Mouse (Mus musculus) stomach, embryonic 14.5 days (tissue): ENCODE data around the gene Lyrm9. TPM values are rescaled to one million over a fixed set of nuclear protein-coding genes. Genes with fewer than 3 reads are reported as not detected.
A peak's percentile ranks its signal among the peaks of the same experiment; 100 is the strongest.

Source experiments
- ATAC-seq: fragments of 200-750 bp; cut with Nextera tagmentation; 2 replicates; pipeline ENCODE4 v1.8.0; 2017; ENCODE audit warnings: low read depth, moderate TSS enrichment; ENCODE audit not compliant: insufficient number of reproducible peaks, insufficient read depth, low FRiP score
- H3K27ac ChIP-seq: fragments of 300-500 bp; sonication (generic); 2 replicates; pipeline ENCODE4 v1.5.1; 2014; ENCODE audit warnings: mild to moderate bottlenecking, low read length, moderate library complexity, mixed read lengths
- H3K27me3 ChIP-seq: fragments of 300-500 bp; sonication (generic); 2 replicates; pipeline ENCODE4 v1.6.1; 2014; ENCODE audit warnings: low read length, control low read depth, mixed read lengths; ENCODE audit not compliant: control insufficient read depth, insufficient read depth
- H3K36me3 ChIP-seq: fragments of 300-500 bp; sonication (generic); 2 replicates; pipeline ENCODE4 v1.6.1; 2014; ENCODE audit warnings: mild to moderate bottlenecking, control low read depth, low read length, moderate library complexity, mixed read lengths; ENCODE audit not compliant: control insufficient read depth, insufficient read depth
- H3K4me1 ChIP-seq: fragments of 300-500 bp; sonication (generic); 2 replicates; pipeline ENCODE4 v1.6.1; 2014; ENCODE audit warnings: low read length, control low read depth, mixed read lengths; ENCODE audit not compliant: control insufficient read depth, insufficient read depth
- H3K4me2 ChIP-seq: fragments of 300-500 bp; sonication (generic); replicated peaks from 2 replicates; pipeline ENCODE4 v1.6.1; 2014; ENCODE audit warnings: low read depth, low read length, control low read depth
- H3K4me3 ChIP-seq: fragments of 300-500 bp; sonication (generic); 2 replicates; pipeline ENCODE4 v1.5.1; 2014; ENCODE audit warnings: low read depth, low read length, control low read depth
- H3K9ac ChIP-seq: fragments of 300-500 bp; sonication (generic); replicated peaks from 2 replicates; pipeline ENCODE4 v1.6.1; 2014; ENCODE audit warnings: low read depth, mild to moderate bottlenecking, control low read depth, low read length, moderate library complexity, mixed read lengths
- H3K9me3 ChIP-seq: fragments of 300-500 bp; sonication (generic); 2 replicates; pipeline ENCODE4 v1.6.1; 2016; ENCODE audit warnings: low read depth, low read length, control low read depth; ENCODE audit not compliant: control insufficient read depth
- WGBS: fragments of 180-500 bp; shearing (Covaris S2); extraction: QIAGEN DNeasy Blood & Tissue Kit; methylation state at CpG from one replicate; pipeline ENCODE4 v1.1.7; 2014; 5-methylcytosine and 5-hydroxymethylcytosine counted together
- polyA plus RNA-seq: library from polyadenylated mRNA; unstranded; fragments of >200 nt; fragmentation: Nextera tagmentation; extraction: Ambion mirVana; gene quantifications from 2 replicates; pipeline ENCODE4 v1.2.1, GENCODE M21; 2014

The Lyrm9 gene
- polyA plus RNA-seq = 9.7 and 11.9 TPM in 2 replicates

DNA sequence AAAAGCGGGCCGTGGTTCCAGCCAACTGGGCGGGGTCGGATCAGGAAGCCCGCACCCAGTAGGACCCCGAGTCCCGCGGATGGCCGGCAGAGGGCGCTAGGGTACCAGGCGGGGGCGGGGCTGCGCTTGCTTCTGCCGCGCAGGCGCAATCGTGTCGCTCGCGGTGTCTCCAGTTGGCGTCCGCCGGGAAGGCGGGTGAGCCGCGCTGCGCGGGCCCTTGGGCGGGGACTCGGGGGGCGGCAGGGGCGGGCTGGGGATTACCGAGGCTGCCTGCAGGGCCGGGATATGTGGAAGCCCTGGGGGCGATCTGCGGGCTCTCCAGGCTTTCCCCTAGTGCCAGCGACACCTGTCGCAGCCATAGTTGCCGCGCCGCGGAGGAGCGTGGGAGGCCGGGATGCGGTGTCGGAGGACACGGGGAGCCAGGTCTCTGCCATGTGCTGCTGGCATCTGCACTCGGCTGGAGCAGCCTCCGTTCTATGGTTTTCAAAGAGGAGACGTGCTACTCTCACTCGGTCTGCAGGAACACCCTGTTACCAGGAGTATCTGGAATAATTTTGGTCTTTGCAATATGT, at the start of gene Lyrm9:
Gene Lyrm9 (plus strand): TSS at position 143 of the 572 bp plus-strand sequence.
- peak within 1 kb of the TSS; percentile 41 for H3K9ac ChIP-seq
- no peaks in the 10 kb centered on the region for H3K27me3 ChIP-seq
- ATAC-seq = peak; percentile 88
- H3K27ac ChIP-seq = peak within 1 kb of the TSS; percentile 50; the same call in 1 of the 2 replicates
- no peaks in the 10 kb centered on the region for H3K9me3 ChIP-seq
- H3K4me1 ChIP-seq = 0 out of 2 replicates have a peak, but pooled peaks cover 3% of the 10 kb centered on the region
- peak within 1 kb of the TSS; percentile 56 for H3K4me3 ChIP-seq
- WGBS = 0% methylated on average over 51 of the region's 51 CpGs
- H3K36me3 ChIP-seq = no peaks in the 10 kb centered on the region
- peak within 1 kb of the TSS; percentile 66 for H3K4me2 ChIP-seq

DNA sequence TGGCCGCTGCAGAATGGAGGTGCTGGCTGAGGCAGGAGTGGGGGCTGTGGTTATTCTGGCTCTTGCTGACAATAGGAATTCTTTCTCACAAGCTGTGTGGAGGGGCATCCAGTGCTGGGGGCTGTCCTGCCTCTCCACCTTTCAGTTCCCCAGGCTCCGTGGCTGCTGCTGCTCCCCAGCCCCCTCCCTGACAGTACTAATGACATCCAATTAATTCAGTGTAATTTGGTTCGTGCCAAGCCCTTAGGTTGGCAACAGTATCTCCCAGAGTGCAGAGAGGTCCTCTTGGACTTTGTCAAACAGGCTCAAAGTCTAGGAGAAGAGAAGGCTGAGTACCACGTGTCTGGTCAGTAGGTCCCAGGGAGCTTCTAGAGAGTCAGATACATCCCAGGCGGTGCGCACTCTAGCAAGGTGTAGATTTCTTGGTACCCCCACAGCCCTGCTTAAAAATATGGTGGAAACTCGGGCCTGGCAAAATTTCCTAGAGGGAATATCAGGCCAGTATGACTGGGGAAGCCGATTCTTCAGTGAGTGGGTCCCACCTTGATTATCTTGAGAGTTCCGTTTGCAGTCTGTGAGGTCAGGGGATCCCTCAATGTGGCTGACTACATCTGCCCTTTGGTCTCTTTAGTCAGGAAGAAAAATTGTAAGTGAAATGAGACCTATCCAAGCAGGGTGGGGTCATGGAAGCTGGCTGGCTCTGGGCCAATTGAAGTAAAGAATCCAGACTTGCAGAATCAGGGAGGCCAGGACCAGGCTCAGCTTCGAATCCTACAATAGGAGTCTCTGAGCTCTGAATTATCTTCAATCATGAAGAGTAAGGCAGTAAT, 48.3 kb upstream of the Lyrm9 start:
- 55% methylated on average over 10 of the region's 10 CpGs for WGBS
- Histone ChIP-seq H3K36me3 (no peaks in the 10 kb centered on the region), H3K9me3 (no peaks in the 10 kb centered on the region), H3K4me1 (no peaks in the 10 kb centered on the region), H3K27ac (no peak overlapping the region), H3K9ac (no peak overlapping the region), H3K4me3 (no peak overlapping the region), H3K4me2 (no peak overlapping the region), H3K27me3 (no peaks in the 10 kb centered on the region)
- ATAC-seq = no peak

DNA sequence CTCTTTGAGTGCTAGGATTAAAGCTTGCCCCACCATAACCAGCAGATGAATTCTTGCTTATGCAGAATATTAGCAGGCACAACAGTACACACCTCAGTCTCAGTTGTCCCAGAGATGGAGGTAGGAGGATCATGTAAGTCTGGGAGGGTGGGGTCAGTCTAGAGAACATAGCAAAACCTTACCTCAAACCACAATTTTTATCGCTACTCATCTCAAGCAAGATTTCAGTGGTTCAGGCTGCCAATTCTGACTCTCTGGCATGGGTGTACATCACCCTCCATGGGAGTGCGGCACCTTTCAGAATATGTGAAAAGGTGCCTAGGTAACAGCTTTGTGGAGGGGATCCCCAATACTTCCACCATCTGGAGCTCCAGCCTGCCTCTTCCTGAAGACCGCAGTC, 46.4 kb upstream of the Lyrm9 start:
- no peaks in the 10 kb centered on the region for H3K9me3 ChIP-seq
- H3K4me1 ChIP-seq = no peaks in the 10 kb centered on the region
- no peaks in the 10 kb centered on the region for H3K36me3 ChIP-seq
- H3K27me3 ChIP-seq = no peaks in the 10 kb centered on the region
- no peak overlapping the region for H3K4me3 ChIP-seq
- H3K9ac ChIP-seq = no peak overlapping the region
- no peak for ATAC-seq
- H3K4me2 ChIP-seq = no peak overlapping the region
- no peak overlapping the region for H3K27ac ChIP-seq
- WGBS = 94% methylated on average over 3 of the region's 3 CpGs

DNA sequence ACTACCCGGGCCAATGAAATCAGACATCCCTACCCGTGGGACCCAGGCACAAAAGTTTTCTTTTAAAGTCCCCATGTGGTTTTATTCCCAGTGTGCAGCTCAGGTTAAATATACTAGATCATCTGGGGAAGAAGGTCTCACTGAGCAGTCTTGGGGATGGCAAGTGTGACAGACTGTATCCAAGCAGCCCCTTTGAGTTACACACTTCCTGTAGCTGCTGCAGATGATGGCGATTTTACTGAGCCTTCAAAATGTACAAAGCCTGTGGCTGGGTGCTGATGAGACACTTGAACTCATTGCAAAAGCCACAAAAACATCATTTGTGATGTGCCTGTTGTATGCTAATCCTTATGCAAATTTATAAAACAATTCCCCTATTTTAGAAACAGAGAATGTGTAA, 45.8 kb upstream of the Lyrm9 start:
- H3K27me3 ChIP-seq = no peaks in the 10 kb centered on the region
- no peaks in the 10 kb centered on the region for H3K4me1 ChIP-seq
- no peak overlapping the region for H3K9ac ChIP-seq
- no peak overlapping the region for H3K4me2 ChIP-seq
- no peaks in the 10 kb centered on the region for H3K36me3 ChIP-seq
- no peak for ATAC-seq
- no peak overlapping the region for H3K4me3 ChIP-seq
- no peak overlapping the region for H3K27ac ChIP-seq
- H3K9me3 ChIP-seq = no peaks in the 10 kb centered on the region
- 82% methylated on average over 3 of the region's 3 CpGs for WGBS

DNA sequence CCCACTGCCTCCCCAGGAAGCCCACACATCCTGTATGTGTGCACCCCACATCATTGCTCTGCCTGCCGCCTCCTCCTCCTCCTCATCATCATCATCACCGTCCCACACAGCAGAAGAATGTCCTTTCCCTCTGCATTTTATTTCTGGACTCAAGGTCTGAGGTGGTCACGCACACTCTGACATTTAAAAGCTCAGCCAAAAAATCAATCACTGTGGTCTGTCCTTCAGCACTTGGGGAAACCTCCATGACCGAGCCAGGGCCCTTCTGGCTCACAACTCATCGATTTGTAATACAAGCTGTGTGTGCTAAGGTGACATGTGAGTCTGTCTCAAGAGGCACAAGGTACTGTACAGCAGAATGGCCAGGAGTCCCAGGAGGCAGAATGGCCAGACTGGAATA, 44.1 kb upstream of the Lyrm9 start:
- no peaks in the 10 kb centered on the region for H3K36me3 ChIP-seq
- ATAC-seq = no peak
- no peaks in the 10 kb centered on the region for H3K27me3 ChIP-seq
- 79% methylated on average over 5 of the region's 5 CpGs for WGBS
- H3K4me1 ChIP-seq = no peaks in the 10 kb centered on the region
- no peak overlapping the region for H3K27ac ChIP-seq
- H3K9ac ChIP-seq = no peak overlapping the region
- H3K9me3 ChIP-seq = no peaks in the 10 kb centered on the region
- no peak overlapping the region for H3K4me2 ChIP-seq
- H3K4me3 ChIP-seq = no peak overlapping the region

DNA sequence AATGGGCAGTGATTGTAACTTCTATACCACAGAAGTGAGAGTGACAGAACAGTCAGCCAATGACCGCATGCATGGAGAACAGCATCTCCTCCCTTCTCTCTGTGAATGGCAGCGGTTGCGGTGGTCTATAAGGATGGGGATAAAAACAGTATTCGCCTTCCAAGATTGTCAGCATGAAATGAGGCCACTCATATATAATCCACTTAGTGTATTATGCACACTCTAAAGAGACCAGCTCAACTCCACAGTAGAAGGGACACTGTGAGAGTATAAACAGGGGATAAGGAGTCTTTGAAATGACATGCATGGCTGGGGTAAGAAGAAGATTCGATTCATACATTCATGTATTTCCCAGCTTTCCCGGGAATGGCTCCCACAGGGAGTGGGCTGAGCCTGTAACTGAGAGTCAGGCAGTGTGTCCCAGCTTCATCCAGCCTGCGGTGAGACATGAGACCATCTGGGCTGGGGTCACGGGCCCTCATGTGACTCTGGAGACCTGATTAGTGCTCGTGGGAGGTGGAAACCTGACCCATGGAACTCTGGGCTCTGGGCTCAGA, 43.5 kb upstream of the Lyrm9 start:
- Histone ChIP-seq H3K27ac (no peak overlapping the region), H3K36me3 (no peaks in the 10 kb centered on the region), H3K27me3 (no peaks in the 10 kb centered on the region), H3K4me1 (no peaks in the 10 kb centered on the region), H3K4me3 (no peak overlapping the region), H3K9ac (no peak overlapping the region), H3K4me2 (no peak overlapping the region), H3K9me3 (no peaks in the 10 kb centered on the region)
- 70% methylated on average over 9 of the region's 9 CpGs for WGBS
- ATAC-seq = no peak

DNA sequence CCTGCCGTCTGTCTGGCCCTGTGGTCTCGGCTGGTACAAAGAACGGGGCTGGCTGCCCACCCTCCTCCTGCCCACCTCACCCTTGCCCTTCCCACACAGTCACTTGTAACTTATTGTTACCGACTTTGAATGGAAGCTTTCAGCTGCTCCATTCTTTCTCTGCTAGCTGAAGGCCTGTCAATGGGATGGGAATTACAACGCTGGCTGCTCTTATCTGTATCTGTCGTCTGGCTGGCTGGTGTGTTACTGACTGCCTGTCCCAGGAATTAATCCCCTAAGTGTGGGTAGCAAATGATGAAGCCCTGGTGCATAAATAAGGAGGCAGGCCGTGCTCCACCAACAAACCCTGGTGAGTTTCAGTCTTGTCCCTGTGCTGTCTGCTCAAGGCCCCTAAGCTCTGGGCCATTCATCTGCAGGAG, 40.4 kb upstream of the Lyrm9 start:
- no peak for ATAC-seq
- no peaks in the 10 kb centered on the region for H3K27me3 ChIP-seq
- H3K4me1 ChIP-seq = no peaks in the 10 kb centered on the region
- no peak overlapping the region for H3K27ac ChIP-seq
- H3K9ac ChIP-seq = no peak overlapping the region
- H3K9me3 ChIP-seq = no peaks in the 10 kb centered on the region
- 23% methylated on average over 7 of the region's 7 CpGs for WGBS
- no peak overlapping the region for H3K4me2 ChIP-seq
- H3K36me3 ChIP-seq = no peaks in the 10 kb centered on the region
- H3K4me3 ChIP-seq = no peak overlapping the region

DNA sequence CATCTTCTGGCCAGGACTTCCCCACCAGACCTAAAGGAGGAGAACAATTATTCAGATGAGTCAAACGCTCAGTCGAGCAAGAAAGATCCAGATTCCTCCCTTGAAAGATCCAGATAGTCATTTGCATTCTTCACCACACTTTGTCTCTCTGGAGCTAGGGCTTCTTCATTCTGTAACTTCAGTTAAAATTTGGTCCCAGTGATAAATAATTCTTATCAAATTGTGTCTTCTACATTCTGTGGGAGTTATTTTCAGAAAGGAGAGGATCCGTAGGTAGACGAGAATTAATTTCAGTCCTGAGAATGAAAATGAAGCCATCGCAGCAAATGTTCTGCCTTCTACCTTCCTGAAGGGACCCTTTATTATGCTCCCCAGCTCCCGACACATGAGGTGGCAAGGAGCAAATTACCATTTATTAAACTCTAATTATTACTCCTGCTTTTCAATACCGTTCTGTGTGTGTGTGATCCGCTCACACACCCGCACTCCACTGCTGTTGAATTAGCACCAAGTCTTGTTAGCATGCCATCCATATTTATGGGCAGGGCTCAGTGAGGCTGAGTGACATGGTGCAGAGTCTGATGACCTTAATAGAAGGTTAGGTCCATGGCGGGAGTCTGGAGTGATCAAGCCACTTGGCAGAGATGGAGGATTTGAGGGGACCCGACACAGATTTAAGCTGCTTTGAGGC, 36.9 kb upstream of the Lyrm9 start:
- Histone ChIP-seq H3K9me3 (no peaks in the 10 kb centered on the region), H3K9ac (no peak overlapping the region), H3K27me3 (no peaks in the 10 kb centered on the region), H3K36me3 (no peaks in the 10 kb centered on the region), H3K4me3 (no peak overlapping the region), H3K4me1 (0 out of 2 replicates have a peak, but pooled peaks cover 2% of the 10 kb centered on the region), H3K27ac (no peak overlapping the region), H3K4me2 (no peak overlapping the region)
- ATAC-seq = no peak
- 83% methylated on average over 11 of the region's 11 CpGs for WGBS
